11 mouse cellular contexts compared by ENCODE assay signal in the genomic region with DNA sequence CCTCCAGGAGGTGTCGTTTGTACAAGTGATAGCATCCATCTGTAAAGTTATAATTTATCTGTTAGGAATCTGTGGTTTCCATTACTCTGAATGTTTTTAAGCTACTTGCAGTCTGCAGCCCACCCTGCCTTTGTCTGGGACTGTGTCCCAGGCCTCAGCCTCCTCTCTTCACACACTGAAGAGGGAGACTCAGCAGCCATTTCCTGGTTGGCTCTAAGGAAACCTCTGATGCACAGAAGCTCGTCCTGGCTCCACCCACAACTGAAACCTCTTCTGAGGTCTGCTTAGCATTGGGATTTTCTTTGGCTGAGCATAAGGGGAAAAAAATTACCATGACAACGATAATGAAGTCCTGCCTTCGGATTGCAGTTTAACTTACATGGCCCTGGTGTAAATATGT.
DNase-seq lines count a peak whose midpoint lies in the region; ATAC-seq and TF ChIP-seq lines count a peak whose summit lies in the region.
"Had no signal": no experiment of that assay in that cellular context is flagged by ENCODE, and none has a peak within 500 bp of the region (broad histone marks: within the 10 kb centered on the region; RNA-seq: fewer than 3 reads in every experiment).

No protein-coding gene starts in this region.

- no peak for TF ChIP-seq CTCF in brain, embryonic 14.5 days (IDR thresholded peaks at IDR 0.05; ENCODE audit: borderline replicate concordance, extremely low read depth, insufficient read depth, insufficient read length)
- no peak for TF ChIP-seq CTCF in left cerebral cortex, adult 2 months (IDR thresholded peaks at IDR 0.05)

- TF ChIP-seq POLR2A in brain, embryonic 14.5 days (IDR thresholded peaks at IDR 0.05; ENCODE audit: borderline replicate concordance, extremely low read depth, insufficient read depth, insufficient read length, poor library complexity, severe bottlenecking) = no peak

- H3K4me2 ChIP-seq in kidney, embryonic 16.5 days (replicated peaks; ENCODE audit: low read depth, low read length) = no peak overlapping the region
- H3K4me2 ChIP-seq in limb, embryonic 12.5 days = no peak overlapping the region

- peak; percentile 91 for ATAC-seq in kidney, embryonic 16.5 days (ENCODE audit: low FRiP score, low TSS enrichment)
- no peak for ATAC-seq in limb, embryonic 12.5 days (ENCODE audit: insufficient number of reproducible peaks, insufficient read depth, low FRiP score, low TSS enrichment, low read depth)

- no peaks in the 10 kb centered on the region for H3K27me3 ChIP-seq in kidney, embryonic 16.5 days (ENCODE audit: insufficient read depth, low read length)
- H3K27me3 ChIP-seq in embryonic facial prominence, embryonic 10.5 days (replicated peaks; ENCODE audit: low read depth, poor library complexity, severe bottlenecking) = no peaks in the 10 kb centered on the region
- no peaks in the 10 kb centered on the region for H3K27me3 ChIP-seq in limb, embryonic 12.5 days

- no peak overlapping the region for H3K4me3 ChIP-seq in kidney, embryonic 16.5 days (ENCODE audit: low read length)
- H3K4me3 ChIP-seq in embryonic facial prominence, embryonic 10.5 days = no peak overlapping the region
- H3K4me3 ChIP-seq in limb, embryonic 12.5 days (replicated peaks) = no peak overlapping the region
- no peak overlapping the region for H3K4me3 ChIP-seq in left cerebral cortex, adult 2 months

- H3K36me3 ChIP-seq in kidney, embryonic 16.5 days (ENCODE audit: insufficient read depth, low read length) = no peaks in the 10 kb centered on the region
- 0 out of 2 replicates have a peak, but pooled peaks cover 4% of the 10 kb centered on the region for H3K36me3 ChIP-seq in embryonic facial prominence, embryonic 10.5 days (replicated peaks)
- H3K36me3 ChIP-seq in limb, embryonic 12.5 days = no peaks in the 10 kb centered on the region

- H3K9ac ChIP-seq in kidney, embryonic 16.5 days (replicated peaks; ENCODE audit: low read length) = no peak overlapping the region
- no peak overlapping the region for H3K9ac ChIP-seq in limb, embryonic 12.5 days (replicated peaks)

- intact Hi-C loops in left cerebral cortex, adult 2 months (cut with DNase I) = no loop called here

- peak overlapping the region; percentile 0; the same call in 1 of the 2 replicates for H3K27ac ChIP-seq in kidney, embryonic 16.5 days (ENCODE audit: low read length)
- peak overlapping the region; percentile 30; the same call in 1 of the 2 replicates for H3K27ac ChIP-seq in embryonic facial prominence, embryonic 10.5 days (replicated peaks)
- peak overlapping the region; percentile 56; the same call in 1 of the 2 replicates for H3K27ac ChIP-seq in limb, embryonic 12.5 days
- no peak overlapping the region; the same call in 1 of the 2 replicates for H3K27ac ChIP-seq in left cerebral cortex, adult 2 months

- DNase-seq in kidney, postnatal 36 days = no peak
- peak; percentile 59 for DNase-seq in brain, embryonic 14.5 days (ENCODE audit: low read depth)
- DNase-seq in embryonic facial prominence, embryonic 10.5 days (ENCODE audit: low spot score) = peak; percentile 27
- no peak for DNase-seq in cerebellum, adult 11 months
- no peak for DNase-seq in ovary, postnatal 14 days (ENCODE audit: low spot score)
- no peak for DNase-seq in left cerebral cortex, adult 2 months (ENCODE audit: extremely low spot score in 1 of 2, low spot score in 2 of 2)
- DNase-seq: cerebellum, adult 8-10 months; gastrocnemius, postnatal 14 days; thymus, postnatal 25 days had no signal

- no peaks in the 10 kb centered on the region for H3K9me3 ChIP-seq in kidney, embryonic 16.5 days (ENCODE audit: low read length)
- H3K9me3 ChIP-seq in embryonic facial prominence, embryonic 10.5 days = no peaks in the 10 kb centered on the region
- peaks cover 3% of the 10 kb centered on the region; the same call in 1 of the 2 replicates for H3K9me3 ChIP-seq in limb, embryonic 12.5 days

- WGBS in kidney, embryonic 16.5 days = 26% methylated on average over 4 of the region's 4 CpGs
- WGBS in embryonic facial prominence, embryonic 10.5 days = 59% methylated on average over 4 of the region's 4 CpGs
- 39% methylated on average over 4 of the region's 4 CpGs for WGBS in limb, embryonic 12.5 days

- H3K4me1 ChIP-seq in kidney, embryonic 16.5 days (ENCODE audit: insufficient read depth, low read length) = peaks cover 8% of the 10 kb centered on the region
- peaks cover 39% of the 10 kb centered on the region for H3K4me1 ChIP-seq in embryonic facial prominence, embryonic 10.5 days
- peaks cover 57% of the 10 kb centered on the region for H3K4me1 ChIP-seq in limb, embryonic 12.5 days (replicated peaks)

Comparison
In these comparisons a context has a peak if more than half of its experiments do, and no peak if none do; other contexts are left out.
1. DNase-seq: peak in brain, embryonic 14.5 days (single experiment) and embryonic facial prominence, embryonic 10.5 days (single experiment); none in kidney, postnatal 36 days (0 of 2), cerebellum, adult 11 months (single experiment), ovary, postnatal 14 days (single experiment) and left cerebral cortex, adult 2 months (0 of 2).